Mouse (Mus musculus): ENCODE measurements at regions not wholly inside any gene's neighbourhood (a gene's known extent, or its start where the extent isn't known, plus 50 kb on each side); places are given as distances from the start of the nearest gene placed in this dataset.

DNA sequence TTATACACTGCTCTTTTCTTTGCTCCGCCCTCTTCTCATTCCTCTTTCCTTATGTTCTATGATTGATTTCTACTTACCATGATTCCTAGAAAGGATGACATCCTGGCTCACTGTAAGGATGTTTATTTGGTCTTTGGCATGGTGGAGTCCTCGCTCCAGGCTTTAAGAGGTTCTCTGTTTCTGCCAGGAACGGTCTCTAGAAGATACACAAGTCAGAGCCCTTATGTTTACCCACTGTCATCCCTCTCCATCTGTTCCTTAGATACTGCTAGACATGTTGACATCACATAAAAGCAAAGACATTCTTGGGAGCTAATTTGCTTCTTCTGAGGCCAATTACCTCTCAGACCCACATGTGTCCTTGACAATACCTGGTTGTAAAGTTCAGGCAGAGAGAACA lies 552.9 kb downstream of the Gm16223 start:
- Histone ChIP-seq H3K27ac (ENCODE audit: insufficient read depth, low read depth) (no peak overlapping the region), H3K4me2 (ENCODE audit: insufficient read depth, low read depth, poor library complexity, severe bottlenecking) (no peak overlapping the region), H3K36me3 (replicated peaks in 1 of 2; ENCODE audit: control insufficient read depth in 1 of 2, insufficient read depth in 1 of 2, low read length in 1 of 2) (no peaks in the 10 kb centered on the region), H3K4me1 (ENCODE audit: control insufficient read depth in 1 of 2, insufficient read depth in 2 of 2) (no peaks in the 10 kb centered on the region), H3K79me2 (replicated peaks; ENCODE audit: control insufficient read depth, extremely low read depth, insufficient read depth, poor library complexity, severe bottlenecking) (no peaks in the 10 kb centered on the region), H3K9ac (ENCODE audit: insufficient read depth, low read depth) (no peak overlapping the region), H3K27me3 (replicated peaks) (no peaks in the 10 kb centered on the region), H3K9me3 (replicated peaks; ENCODE audit: low read length) (no peaks in the 10 kb centered on the region), H3K4me3 (replicated peaks in 1 of 3; ENCODE audit: low read depth in 2 of 3, low read length in 2 of 3, poor library complexity in 1 of 3) (no peak overlapping the region)
- TF ChIP-seq USF1 (IDR thresholded peaks at IDR 0.05; ENCODE audit: low read depth, low read length) (no peak), MAX (IDR thresholded peaks at IDR 0.05; ENCODE audit: low read length) (no peak), CHD2 (IDR thresholded peaks at IDR 0.05; ENCODE audit: low read length) (no peak), NRF1 (IDR thresholded peaks at IDR 0.05; ENCODE audit: low read depth, low read length) (no peak), JUND (conservative IDR thresholded peaks at IDR 0.05; ENCODE audit: low read depth, low read length) (no peak), SMC3 (IDR thresholded peaks at IDR 0.05; ENCODE audit: low read depth, low read length) (no peak), GABPA (IDR thresholded peaks at IDR 0.05; ENCODE audit: insufficient replicate concordance, low read depth, low read length) (no peak)
- no peak for DNase-seq (ENCODE audit: extremely low read depth)
- in situ Hi-C loops (cut with MboI; ENCODE audit: low pct_ligation_motif_present, low pct_unique_long_range_greater_than_20kb, low sequenced_read_pairs) (no loop called here), dilution Hi-C loops (cut with MboI; ENCODE audit: extremely low pct_ligation_motif_present, extremely low pct_unique_long_range_greater_than_20kb, low sequenced_read_pairs) (no loop called here)

- Histone ChIP-seq H3K4me3 (replicated peaks in 1 of 3; ENCODE audit: low read depth in 2 of 3, low read length in 2 of 3, poor library complexity in 1 of 3) (no peak overlapping the region), H3K4me1 (ENCODE audit: control insufficient read depth in 1 of 2, insufficient read depth in 2 of 2) (no peaks in the 10 kb centered on the region), H3K36me3 (replicated peaks in 1 of 2; ENCODE audit: control insufficient read depth in 1 of 2, insufficient read depth in 1 of 2, low read length in 1 of 2) (no peaks in the 10 kb centered on the region), H3K79me2 (replicated peaks; ENCODE audit: control insufficient read depth, extremely low read depth, insufficient read depth, poor library complexity, severe bottlenecking) (no peaks in the 10 kb centered on the region), H3K4me2 (ENCODE audit: insufficient read depth, low read depth, poor library complexity, severe bottlenecking) (no peak overlapping the region), H3K9me3 (replicated peaks; ENCODE audit: low read length) (no peaks in the 10 kb centered on the region), H3K27me3 (replicated peaks) (no peaks in the 10 kb centered on the region), H3K9ac (ENCODE audit: insufficient read depth, low read depth) (no peak overlapping the region), H3K27ac (ENCODE audit: insufficient read depth, low read depth) (no peak overlapping the region)
- in situ Hi-C loops (cut with MboI; ENCODE audit: low pct_ligation_motif_present, low pct_unique_long_range_greater_than_20kb, low sequenced_read_pairs), result no loop called here
- TF ChIP-seq ZC3H11A (IDR thresholded peaks at IDR 0.05; ENCODE audit: low read depth, low read length) (no peak), ZMIZ1 (IDR thresholded peaks at IDR 0.05; ENCODE audit: low read depth, low read length) (no peak), POLR2AphosphoS2 (IDR thresholded peaks at IDR 0.05; ENCODE audit: low read depth, low read length) (no peak), E2F4 (IDR thresholded peaks at IDR 0.05; ENCODE audit: insufficient replicate concordance, low read depth, low read length) (no peak), ELF1 (IDR thresholded peaks at IDR 0.05; ENCODE audit: low read depth, low read length) (no peak), IRF4 (IDR thresholded peaks at IDR 0.05; ENCODE audit: low read depth, low read length) (no peak), CTCF (conservative IDR thresholded peaks at IDR 0.05 in 1 of 2, IDR thresholded peaks at IDR 0.05 in 1 of 2; ENCODE audit: low read depth in 2 of 2, low read length in 2 of 2) (no peak), MAFK (IDR thresholded peaks at IDR 0.05; ENCODE audit: insufficient replicate concordance, low read length) (no peak), MAX (IDR thresholded peaks at IDR 0.05; ENCODE audit: low read length) (no peak), ZKSCAN1 (IDR thresholded peaks at IDR 0.05; ENCODE audit: borderline replicate concordance, low read depth, low read length) (no peak), MXI1 (IDR thresholded peaks at IDR 0.05; ENCODE audit: low read depth, low read length) (no peak), USF2 (conservative IDR thresholded peaks at IDR 0.05; ENCODE audit: low read depth, low read length) (no peak), PAX5 (IDR thresholded peaks at IDR 0.05; ENCODE audit: low read length) (no peak), JUND (conservative IDR thresholded peaks at IDR 0.05; ENCODE audit: low read depth, low read length) (no peak), SIN3A (IDR thresholded peaks at IDR 0.05; ENCODE audit: low read length) (no peak), TBP (conservative IDR thresholded peaks at IDR 0.05; ENCODE audit: low read depth, low read length) (no peak), RCOR1 (conservative IDR thresholded peaks at IDR 0.05; ENCODE audit: low read depth, low read length) (no peak), JUN (IDR thresholded peaks at IDR 0.05; ENCODE audit: insufficient read depth, low read depth, low read length) (no peak), HCFC1 (IDR thresholded peaks at IDR 0.05; ENCODE audit: low read depth, low read length) (no peak), CHD1 (IDR thresholded peaks at IDR 0.05; ENCODE audit: low read depth, low read length) (no peak)
- dilution Hi-C loops (cut with MboI; ENCODE audit: extremely low pct_ligation_motif_present, extremely low pct_unique_long_range_greater_than_20kb, low sequenced_read_pairs), result no loop called here
- no peak for DNase-seq (ENCODE audit: extremely low read depth)
Measured at GRCm38 (mm10) chr5:42636162-42636823, 568.5 kb downstream of the Gm16223 start.
